Mouse (Mus musculus): ENCODE results near the gene Mapk14.

Gene Mapk14

DNA sequence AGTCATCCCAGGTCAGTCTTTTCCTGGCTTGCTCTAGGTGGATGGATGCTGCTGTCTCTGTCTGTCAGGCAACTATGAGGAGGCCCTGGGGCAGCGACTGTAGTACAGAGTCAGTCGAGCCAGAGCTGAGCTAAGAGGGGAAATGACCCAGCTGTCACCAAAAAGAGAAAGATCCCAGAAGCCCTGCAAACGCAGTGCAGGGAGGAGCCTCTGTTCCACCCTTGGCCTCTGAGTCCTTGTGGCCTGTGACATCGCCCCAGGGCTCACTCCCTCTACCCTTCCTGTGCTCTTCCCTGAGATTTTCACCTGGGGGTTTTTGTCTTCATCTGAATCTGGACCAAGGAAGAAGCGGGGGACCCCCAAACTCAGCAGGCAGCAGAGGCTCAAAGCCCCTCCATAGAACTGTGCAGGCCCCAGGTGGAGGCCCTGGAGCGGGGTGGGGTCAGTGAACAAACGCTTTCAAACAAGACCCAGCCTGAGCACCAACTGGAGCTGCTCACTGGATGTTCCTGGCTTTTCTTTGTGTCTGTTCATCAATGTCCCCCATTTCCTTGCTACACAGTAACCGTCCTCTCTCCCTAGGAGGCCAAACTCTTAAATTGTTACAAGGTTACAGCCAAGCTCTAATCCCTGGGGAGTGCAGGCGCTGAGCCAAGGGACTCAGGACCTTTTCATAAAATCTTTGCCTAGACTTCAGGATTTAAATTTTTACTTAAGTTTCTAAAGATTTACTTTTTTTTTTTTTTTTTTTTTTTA, 90.3 kb downstream of the Mapk14 start:
- DNase-seq (ENCODE audit: low spot score) = no peak

DNA sequence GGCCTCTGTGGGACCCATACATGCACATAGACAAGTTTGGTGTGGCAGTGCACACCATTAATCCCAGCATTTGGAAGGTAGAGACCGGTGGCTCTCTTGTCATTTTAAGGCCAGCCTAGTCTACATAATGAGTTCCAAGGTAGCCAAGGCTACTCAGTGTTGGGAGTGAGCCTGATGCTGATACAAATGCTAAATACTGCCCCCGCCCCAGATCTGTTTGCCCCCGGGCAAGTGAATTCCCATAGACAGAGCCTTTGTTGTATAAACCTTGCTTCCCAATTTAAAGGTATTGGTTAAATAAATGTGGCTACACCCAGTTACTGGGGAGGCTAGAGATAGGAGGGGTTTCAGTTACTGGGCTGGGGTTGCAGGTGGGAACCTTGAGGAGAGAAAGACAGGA, 93.9 kb downstream of the Mapk14 start:
- no peak for DNase-seq (ENCODE audit: low spot score)

DNA sequence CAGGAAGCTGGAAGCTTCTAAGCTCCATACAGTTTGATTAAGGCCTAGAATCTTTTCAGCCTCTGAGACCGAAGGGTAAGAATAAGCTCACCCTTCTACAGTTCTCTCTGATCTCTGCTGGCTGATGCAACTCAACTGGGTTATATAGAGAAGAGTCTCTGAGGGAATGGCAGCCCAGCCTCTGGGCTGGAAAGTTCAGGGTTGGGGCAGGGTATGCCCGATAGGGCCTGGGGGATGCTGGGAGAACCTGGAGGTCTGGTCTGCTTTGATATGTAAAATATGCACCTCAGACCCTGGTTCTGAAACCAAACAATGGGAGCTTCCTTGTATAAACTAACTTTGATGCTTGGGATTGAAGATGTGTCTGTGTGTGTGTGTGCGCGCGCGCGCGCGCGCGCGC, 96.4 kb downstream of the Mapk14 start:
- no peak for DNase-seq (ENCODE audit: low spot score)

DNA sequence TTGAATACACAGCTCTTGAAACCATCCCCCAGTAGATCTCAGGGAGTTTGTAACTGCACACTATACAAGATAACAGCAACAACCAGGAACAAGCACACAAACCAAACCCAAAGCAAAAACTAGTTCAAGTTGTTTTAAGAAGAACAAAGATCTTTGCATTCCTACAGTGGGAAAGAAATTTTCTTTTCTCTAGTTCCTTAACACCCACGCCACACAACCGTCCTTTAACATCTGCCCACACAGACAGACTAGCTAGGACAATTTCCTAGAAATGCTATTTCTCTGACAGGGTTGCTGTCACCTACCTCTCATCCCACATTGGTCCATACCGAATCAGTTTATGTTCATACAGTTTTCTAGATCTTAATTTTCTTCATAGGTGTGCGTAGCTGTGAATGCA, 105.9 kb downstream of the Mapk14 start:
- no peak for DNase-seq (ENCODE audit: low spot score)

All from urinary bladder, postnatal 10 days (tissue).